Mouse (Mus musculus): ENCODE measurements around the gene Card10. TPM values are rescaled to one million over a fixed set of nuclear protein-coding genes. Genes with fewer than 3 reads are reported as not detected.

Card10 gene
- polyA plus RNA-seq, 1 experiment from 2014 or later: 3.5 TPM

- no peaks in the 10 kb centered on the region for H3K9me3 ChIP-seq
- H3K27me3 ChIP-seq (ENCODE audit: insufficient read depth, poor library complexity, severe bottlenecking): peaks cover 44% of the 10 kb centered on the region; the same call in 1 of the 2 replicates
- H3K4me1 ChIP-seq: peaks cover 2% of the 10 kb centered on the region; the same call in 1 of the 2 replicates
- H3K36me3 ChIP-seq: no peaks in the 10 kb centered on the region
- H3K4me3 ChIP-seq: no peak overlapping the region
- WGBS: 67% methylated on average over 12 of the region's 12 CpGs
- no peak overlapping the region for H3K27ac ChIP-seq
- DNase-seq (ENCODE audit: low spot score): no peak
These were observed 72.4 kb downstream of the Card10 start for GRCm38 (mm10) chr15:78730315-78731049.

DNA sequence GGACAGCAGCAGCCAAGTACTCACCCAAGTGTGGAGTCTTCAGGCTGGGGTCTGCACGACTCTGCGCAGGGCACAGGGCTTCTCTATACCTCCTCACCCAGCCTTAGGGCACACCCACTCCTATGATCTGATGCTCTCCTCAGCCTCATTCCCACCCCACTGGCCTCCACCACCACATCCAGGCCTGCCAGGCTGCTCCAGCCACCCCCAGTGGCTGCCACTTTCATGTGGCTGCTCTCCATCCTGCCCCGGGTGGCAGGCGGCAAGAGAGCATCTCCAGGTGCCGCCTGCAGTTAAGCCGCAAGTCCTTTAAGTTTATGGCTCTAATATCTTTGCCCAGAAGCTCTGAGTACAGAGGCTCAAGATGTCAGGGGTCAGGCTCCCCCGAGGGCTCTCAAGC lies 76.1 kb downstream of the Card10 start:
- WGBS: 60% methylated on average over 7 of the region's 7 CpGs
- Histone ChIP-seq H3K27ac (no peak overlapping the region), H3K4me1 (no peaks in the 10 kb centered on the region), H3K36me3 (no peaks in the 10 kb centered on the region), H3K27me3 (ENCODE audit: insufficient read depth, poor library complexity, severe bottlenecking) (peaks cover 56% of the 10 kb centered on the region; the same call in 1 of the 2 replicates), H3K9me3 (no peaks in the 10 kb centered on the region), H3K4me3 (no peak overlapping the region)
- DNase-seq (ENCODE audit: low spot score): no peak

Other genes with a start within 250 kb of the Card10 start
- 5.9 and 13.0 TPM in 2 replicates for gene Rac2, start 230.3 kb downstream of the Card10 start, polyA plus RNA-seq (2016; fragmentation: Nextera tagmentation; extraction: Ambion mirVana)
- 2.3 and 5.0 TPM in 2 replicates for gene Cyth4, start 206.0 kb downstream of the Card10 start, polyA plus RNA-seq (2016; fragmentation: Nextera tagmentation; extraction: Ambion mirVana)
- gene Elfn2, start 84.3 kb downstream of the Card10 start, polyA plus RNA-seq (2016; fragmentation: Nextera tagmentation; extraction: Ambion mirVana): 0.02 TPM in 1 of 2 replicates, not detected in the other
- 5.5 and 10.3 TPM in 2 replicates for gene Mfng, start 29.6 kb downstream of the Card10 start, polyA plus RNA-seq (2016; fragmentation: Nextera tagmentation; extraction: Ambion mirVana)
- gene Cdc42ep1, start 39.6 kb upstream of the Card10 start, polyA plus RNA-seq (2016; fragmentation: Nextera tagmentation; extraction: Ambion mirVana): 35.1 and 37.3 TPM in 2 replicates
- 2.2 TPM in 1 of 2 replicates, not detected in the other for gene Lgals2, start 52.5 kb upstream of the Card10 start, polyA plus RNA-seq (2016; fragmentation: Nextera tagmentation; extraction: Ambion mirVana)
- gene Gga1, start 74.1 kb upstream of the Card10 start, polyA plus RNA-seq (2016; fragmentation: Nextera tagmentation; extraction: Ambion mirVana): 51.5 and 56.6 TPM in 2 replicates
- gene Gm49510, start 96.6 kb upstream of the Card10 start, polyA plus RNA-seq (2016; fragmentation: Nextera tagmentation; extraction: Ambion mirVana): 0.11 and 0.38 TPM in 2 replicates
- gene Sh3bp1, start 96.7 kb upstream of the Card10 start, polyA plus RNA-seq (2016; fragmentation: Nextera tagmentation; extraction: Ambion mirVana): 33.8 and 44.4 TPM in 2 replicates
- 26.5 and 35.7 TPM in 2 replicates for gene Pdxp, start 110.9 kb upstream of the Card10 start, polyA plus RNA-seq (2016; fragmentation: Nextera tagmentation; extraction: Ambion mirVana)
- gene Lgals1, start 123.7 kb upstream of the Card10 start, polyA plus RNA-seq (2016; fragmentation: Nextera tagmentation; extraction: Ambion mirVana): 427 and 466 TPM in 2 replicates
- gene Nol12, start 131.9 kb upstream of the Card10 start, polyA plus RNA-seq (2016; fragmentation: Nextera tagmentation; extraction: Ambion mirVana): 45.8 and 70.0 TPM in 2 replicates
- gene Triobp, start 144.7 kb upstream of the Card10 start, polyA plus RNA-seq (2016; fragmentation: Nextera tagmentation; extraction: Ambion mirVana): 63.6 and 68.2 TPM in 2 replicates
- gene H1f0, start 225.4 kb upstream of the Card10 start, polyA plus RNA-seq (2016; fragmentation: Nextera tagmentation; extraction: Ambion mirVana): 195 and 250 TPM in 2 replicates
- gene Galr3, start 238.8 kb upstream of the Card10 start, polyA plus RNA-seq (2016; fragmentation: Nextera tagmentation; extraction: Ambion mirVana): 0.26 TPM in 1 of 2 replicates, not detected in the other